Mouse (Mus musculus) myocyte (in vitro differentiated cells): Measurements from ENCODE around the gene Dleu7. TPM values are rescaled to one million over a fixed set of nuclear protein-coding genes. Genes with fewer than 3 reads are reported as not detected.

Experiments
- H3K27me3 ChIP-seq: one replicate; pipeline ENCODE4 v1.6.1; 2011; ENCODE audit not compliant: control insufficient read depth, insufficient read depth, insufficient read length
- H3K36me3 ChIP-seq: one replicate; pipeline ENCODE4 v1.6.1; 2011; ENCODE audit not compliant: control insufficient read depth, insufficient read depth
- H3K4me2 ChIP-seq: one replicate; pipeline ENCODE4 v1.6.1; 2011; ENCODE audit warnings: low read depth, control low read depth
- H3K4me3 ChIP-seq: one replicate; pipeline ENCODE4 v1.5.1; 2011; ENCODE audit warnings: mild to moderate bottlenecking, control low read depth, moderate library complexity
- H3K79me2 ChIP-seq: one replicate; pipeline ENCODE4 v1.6.1; 2011; ENCODE audit not compliant: control insufficient read depth, insufficient read depth
- H3ac ChIP-seq: one replicate; pipeline ENCODE4 v1.6.1; 2011; ENCODE audit not compliant: control insufficient read depth, insufficient read length
- CEBPB ChIP-seq: IDR thresholded peaks from 2 replicates; pipeline ENCODE4 v1.6.1; 2011; ENCODE audit warnings: mild to moderate bottlenecking, moderate library complexity; ENCODE audit not compliant: poor library complexity, insufficient read depth, severe bottlenecking
- E2F4 ChIP-seq: IDR thresholded peaks from one replicate; pipeline ENCODE4 v1.6.1; 2011; ENCODE audit warnings: mild to moderate bottlenecking, control low read depth, moderate library complexity; ENCODE audit not compliant: insufficient read depth
- MAX ChIP-seq: IDR thresholded peaks from one replicate; pipeline ENCODE4 v1.6.1; 2011; ENCODE audit warnings: low read depth, mild to moderate bottlenecking, control low read depth
- MYOD1 ChIP-seq, 3 experiments: IDR thresholded peaks; one replicate each; pipeline ENCODE4 v1.6.1; 2011; ENCODE audit warnings: control low read depth in 2 of 3, low read depth in 2 of 3, mild to moderate bottlenecking in 2 of 3, moderate library complexity in 1 of 3; ENCODE audit not compliant: insufficient read length in 2 of 3, control insufficient read depth in 1 of 3
- MYOG ChIP-seq, 3 experiments: IDR thresholded peaks; one replicate each; pipeline ENCODE4 v1.6.1; 2011; ENCODE audit warnings: control low read depth in 2 of 3, low read depth in 2 of 3, mild to moderate bottlenecking in 2 of 3; ENCODE audit not compliant: insufficient read length in 2 of 3, control insufficient read depth in 1 of 3, insufficient read depth in 1 of 3
- POLR2A ChIP-seq: IDR thresholded peaks from one replicate; pipeline ENCODE4 v1.6.1; 2011; ENCODE audit warnings: low read depth, mild to moderate bottlenecking, control low read depth, moderate library complexity; ENCODE audit not compliant: insufficient read length
- POLR2AphosphoS2 ChIP-seq: IDR thresholded peaks from one replicate; pipeline ENCODE4 v1.6.1; 2011; ENCODE audit warnings: low read depth, control low read depth; ENCODE audit not compliant: insufficient read length
- REST ChIP-seq: IDR thresholded peaks from one replicate; pipeline ENCODE4 v1.6.1; 2011; ENCODE audit warnings: mild to moderate bottlenecking, control low read depth, moderate library complexity; ENCODE audit not compliant: insufficient read depth, insufficient read length
- SRF ChIP-seq: IDR thresholded peaks from one replicate; pipeline ENCODE4 v1.6.1; 2011; ENCODE audit warnings: low read depth; ENCODE audit not compliant: control insufficient read depth, insufficient read length
- TCF12 ChIP-seq: IDR thresholded peaks from one replicate; pipeline ENCODE4 v1.6.1; 2011; ENCODE audit warnings: mild to moderate bottlenecking, control low read depth; ENCODE audit not compliant: poor library complexity, insufficient read depth, severe bottlenecking
- TCF3 ChIP-seq: IDR thresholded peaks from one replicate; pipeline ENCODE4 v1.6.1; 2011; ENCODE audit warnings: low read depth, control low read depth; ENCODE audit not compliant: insufficient read length
- USF1 ChIP-seq: IDR thresholded peaks from one replicate; pipeline ENCODE4 v1.6.1; 2011; ENCODE audit warnings: low read depth, mild to moderate bottlenecking, control low read depth, moderate library complexity
- polyA plus RNA-seq: library from polyadenylated mRNA; unstranded; fragments of >200 nt; fragmentation: generic; extraction: Trizol; gene quantifications from one replicate; pipeline ENCODE4 v1.2.1, GENCODE M21; 2012; ENCODE audit warnings: missing spikeins

The Dleu7 gene
- polyA plus RNA-seq, 1 experiment = 0.25 TPM

- Histone ChIP-seq H3K79me2 (no peaks in the 10 kb centered on the region), H3K4me2 (no peak overlapping the region), H3K27me3 (no peaks in the 10 kb centered on the region), H3K4me3 (no peak overlapping the region), H3ac (no peak overlapping the region), H3K36me3 (no peaks in the 10 kb centered on the region)
- TF ChIP-seq MYOG (IDR thresholded peaks at IDR 0.05; ENCODE audit: control insufficient read depth in 1 of 3, insufficient read depth in 1 of 3, insufficient read length in 2 of 3, low read depth in 2 of 3) (peak; percentile 7 to 68 (median 45)), TCF3 (peak; percentile 33), REST (no peak), USF1 (no peak), MYOD1 (IDR thresholded peaks at IDR 0.05; ENCODE audit: control insufficient read depth in 1 of 3, insufficient read length in 2 of 3, low read depth in 2 of 3) (peak in 2 of 3 experiments; percentile 53 to 79), E2F4 (no peak), MAX (no peak), POLR2A (no peak), POLR2AphosphoS2 (no peak), TCF12 (no peak), CEBPB (no peak), SRF (no peak)
Measured at GRCm38 (mm10) chr14:62258978-62259536, 33.8 kb downstream of the Dleu7 start.

DNA sequence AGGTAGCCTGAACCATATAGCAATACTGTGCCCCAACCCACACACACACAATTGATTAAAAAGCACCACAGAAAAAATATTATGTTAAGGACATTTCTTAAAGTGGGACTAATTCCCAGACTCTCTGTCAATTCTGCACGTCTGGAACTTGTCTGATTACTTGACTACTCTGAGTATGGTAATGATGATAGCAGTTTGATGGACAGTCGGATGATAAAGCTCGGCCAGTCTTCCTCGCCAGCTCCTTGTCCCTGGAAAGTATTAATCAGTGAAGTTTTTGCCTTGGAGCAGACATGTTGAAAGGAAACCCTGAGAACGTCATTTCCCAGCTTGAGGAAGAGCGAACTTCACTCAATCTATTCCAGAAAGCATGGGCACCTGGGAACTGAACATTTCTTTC lies 34.7 kb downstream of the Dleu7 start:
- Histone ChIP-seq H3K36me3 (no peaks in the 10 kb centered on the region), H3K27me3 (no peaks in the 10 kb centered on the region), H3K4me2 (no peak overlapping the region), H3K79me2 (no peaks in the 10 kb centered on the region), H3K4me3 (no peak overlapping the region), H3ac (no peak overlapping the region)
- TF ChIP-seq CEBPB (no peak), USF1 (no peak), SRF (no peak), MYOG (IDR thresholded peaks at IDR 0.05; ENCODE audit: control insufficient read depth in 1 of 3, insufficient read depth in 1 of 3, insufficient read length in 2 of 3, low read depth in 2 of 3) (no peak), E2F4 (no peak), POLR2AphosphoS2 (no peak), MYOD1 (IDR thresholded peaks at IDR 0.05; ENCODE audit: control insufficient read depth in 1 of 3, insufficient read length in 2 of 3, low read depth in 2 of 3) (no peak), TCF3 (no peak), TCF12 (no peak), REST (no peak), POLR2A (no peak), MAX (no peak)

DNA sequence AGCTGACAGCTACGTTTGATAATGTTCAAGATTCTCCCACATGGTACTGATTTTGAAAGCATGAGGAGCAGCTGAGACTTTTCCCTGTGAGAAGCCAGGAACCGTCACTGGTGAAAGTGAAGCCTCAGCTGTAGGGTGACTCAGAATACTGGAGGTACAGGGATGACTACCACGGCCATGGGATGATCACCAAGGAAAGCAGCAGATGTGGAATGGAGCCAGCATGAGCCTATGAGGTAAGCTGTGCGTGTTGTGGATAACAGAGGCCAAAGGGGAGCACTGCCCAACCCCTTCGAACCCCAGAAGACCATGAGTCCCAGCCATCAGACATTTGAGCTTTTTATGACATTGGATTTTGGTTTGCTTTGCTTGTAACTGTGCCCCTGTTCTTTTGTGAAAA lies 36.8 kb downstream of the Dleu7 start:
- TF ChIP-seq POLR2AphosphoS2 (no peak), TCF3 (no peak), POLR2A (no peak), MYOD1 (IDR thresholded peaks at IDR 0.05; ENCODE audit: control insufficient read depth in 1 of 3, insufficient read length in 2 of 3, low read depth in 2 of 3) (no peak), SRF (no peak), CEBPB (no peak), MYOG (IDR thresholded peaks at IDR 0.05; ENCODE audit: control insufficient read depth in 1 of 3, insufficient read depth in 1 of 3, insufficient read length in 2 of 3, low read depth in 2 of 3) (no peak), REST (no peak), MAX (no peak), USF1 (no peak), E2F4 (no peak), TCF12 (no peak)
- Histone ChIP-seq H3K79me2 (no peaks in the 10 kb centered on the region), H3K27me3 (no peaks in the 10 kb centered on the region), H3ac (no peak overlapping the region), H3K36me3 (no peaks in the 10 kb centered on the region), H3K4me2 (peak overlapping the region; percentile 2), H3K4me3 (no peak overlapping the region)

DNA sequence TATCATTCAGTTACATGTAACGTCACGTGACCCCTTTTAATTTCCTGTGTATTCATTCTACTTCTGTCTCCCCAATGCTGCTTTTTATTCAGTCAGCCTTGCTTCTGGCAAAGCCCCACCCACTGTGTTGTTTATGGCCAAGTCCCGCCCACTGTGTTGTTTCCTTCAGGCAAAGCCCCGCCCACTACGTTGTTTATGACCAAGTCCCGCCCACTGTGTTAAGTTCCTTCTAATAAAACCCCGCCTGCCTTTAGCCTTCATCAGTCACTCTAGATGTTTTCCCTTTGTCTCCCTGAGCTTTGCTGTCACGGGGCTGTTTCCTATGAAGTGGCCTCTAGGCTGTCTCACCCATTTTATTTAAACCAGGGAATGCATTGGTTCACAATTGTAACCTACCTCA lies 38.5 kb downstream of the Dleu7 start:
- TF ChIP-seq SRF (no peak), POLR2A (no peak), TCF12 (no peak), REST (no peak), TCF3 (no peak), POLR2AphosphoS2 (no peak), MYOD1 (IDR thresholded peaks at IDR 0.05; ENCODE audit: control insufficient read depth in 1 of 3, insufficient read length in 2 of 3, low read depth in 2 of 3) (no peak), CEBPB (no peak), E2F4 (no peak), MYOG (IDR thresholded peaks at IDR 0.05; ENCODE audit: control insufficient read depth in 1 of 3, insufficient read depth in 1 of 3, insufficient read length in 2 of 3, low read depth in 2 of 3) (no peak), USF1 (no peak)
- Histone ChIP-seq H3K27me3 (no peaks in the 10 kb centered on the region), H3K79me2 (no peaks in the 10 kb centered on the region)

More for the DNA sequence above, 38.5 kb downstream of the Dleu7 start:
- Histone ChIP-seq H3K4me3 (no peak overlapping the region), H3K36me3 (no peaks in the 10 kb centered on the region), H3ac (no peak overlapping the region), H3K4me2 (no peak overlapping the region)
